Mouse (Mus musculus) testis, adult 2 months (tissue): Measurements from ENCODE around the gene Gm10134.

Source experiments
- CTCF ChIP-seq: fragments of 200-500 bp; IDR thresholded peaks from 2 replicates; pipeline ENCODE4 v1.5.1; 2012; ENCODE audit warnings: low read depth, mild to moderate bottlenecking, inconsistent platforms, low read length, moderate library complexity; ENCODE audit not compliant: control insufficient read depth, insufficient read depth, insufficient replicate concordance
- POLR2A ChIP-seq: fragments of 200-500 bp; IDR thresholded peaks from 2 replicates; pipeline ENCODE4 v1.6.1; 2012; ENCODE audit warnings: low read depth, mild to moderate bottlenecking, inconsistent platforms, low read length, moderate library complexity; ENCODE audit not compliant: control insufficient read depth

DNA sequence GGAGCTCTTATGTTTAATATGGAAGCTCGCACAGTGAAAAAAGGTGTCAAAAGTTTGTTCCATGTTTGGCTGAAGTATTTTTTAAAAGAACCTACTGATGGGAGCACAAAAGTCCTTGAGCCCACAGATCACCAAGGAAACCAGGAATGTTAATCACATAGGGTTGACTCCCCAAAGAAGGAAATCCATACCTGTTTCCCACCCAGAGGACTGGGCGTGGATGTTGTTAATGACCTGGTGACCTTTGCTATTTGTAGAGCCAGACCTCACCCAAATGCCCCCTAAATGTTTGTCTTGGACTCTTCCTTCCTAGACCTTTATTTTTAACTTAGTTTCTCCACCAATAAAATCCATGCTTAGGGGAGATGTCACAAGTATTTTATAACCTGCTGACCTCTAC is 35.3 kb upstream of the Gm10134 start:
- TF ChIP-seq CTCF: no peak
- no peak for TF ChIP-seq POLR2A
